Comparison of ENCODE assay signal across 14 mouse cellular contexts in genomic region chr3:103126138-103126537, GRCm38 (mm10). TPM values are rescaled to one million over a fixed set of nuclear protein-coding genes. Genes with fewer than 3 reads are reported as not detected.
"Had no signal": no experiment of that assay in that cellular context is flagged by ENCODE, and none has a peak within 500 bp of the region (broad histone marks: within the 10 kb centered on the region; RNA-seq: fewer than 3 reads in every experiment).

No protein-coding gene starts in this region.

- H3K27ac ChIP-seq: left cerebral cortex, adult 2 months; limb, embryonic 10.5 days; lung, embryonic 15.5 days; macrophage; neural tube, embryonic 13.5 days; stomach, embryonic 15.5 days had no signal

- H3K9me3 ChIP-seq: limb, embryonic 10.5 days; lung, embryonic 15.5 days; megakaryocyte, embryonic 14.5 days; neural tube, embryonic 13.5 days; stomach, embryonic 15.5 days had no signal

- H3K36me3 ChIP-seq: limb, embryonic 10.5 days; lung, embryonic 15.5 days; neural tube, embryonic 13.5 days; stomach, embryonic 15.5 days had no signal

- ATAC-seq: midbrain, embryonic 16.5 days had no signal

- H3K4me2 ChIP-seq: lung, embryonic 15.5 days; midbrain, embryonic 11.5 days; neural tube, embryonic 13.5 days; stomach, embryonic 15.5 days had no signal

- H3K4me3 ChIP-seq: left cerebral cortex, adult 2 months; limb, embryonic 10.5 days; lung, embryonic 15.5 days; megakaryocyte, embryonic 14.5 days; neural tube, embryonic 13.5 days; stomach, embryonic 15.5 days had no signal

- H3K27me3 ChIP-seq: lung, embryonic 15.5 days; megakaryocyte, embryonic 14.5 days; stomach, embryonic 15.5 days had no signal

- DNase-seq: kidney, adult 9 months; kidney, postnatal 25 days; lung, postnatal 14 days; retina, postnatal 1 day; thymus, postnatal 36 days had no signal

- H3K9ac ChIP-seq: lung, embryonic 15.5 days; neural tube, embryonic 13.5 days; stomach, embryonic 15.5 days had no signal

RNA-seq across cellular contexts. Expression of gene Ampd1, which starts 52.3 kb away (rescaled TPM):
- polyA plus RNA-seq: limb, embryonic 10.5 days; macrophage; midbrain, embryonic 16.5 days; neural tube, embryonic 13.5 days; stomach, embryonic 15.5 days had no signal
